ENCODE assay signal across 23 mouse cellular contexts in the genomic region with DNA sequence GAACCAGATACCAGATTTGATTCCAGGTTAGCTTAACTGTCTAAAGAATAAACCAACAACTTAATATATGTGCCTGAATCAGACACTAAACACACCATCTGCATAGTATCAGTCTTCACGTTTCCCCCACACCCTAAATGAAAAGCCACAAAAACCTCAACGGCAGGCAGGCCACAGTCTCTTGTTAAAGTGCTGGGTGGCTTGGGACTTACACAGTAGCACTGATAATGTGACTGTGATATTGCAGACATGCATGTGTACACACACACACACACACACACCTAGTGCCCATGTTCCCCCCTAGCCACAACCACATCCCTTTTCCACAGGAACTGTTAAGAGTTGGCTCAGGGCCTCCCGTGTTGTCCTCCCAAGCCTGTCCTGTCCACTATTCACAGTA. TPM values are rescaled to one million over a fixed set of nuclear protein-coding genes. Genes with fewer than 3 reads are reported as not detected.
DNase-seq lines count a peak whose midpoint lies in the region; ATAC-seq and TF ChIP-seq lines count a peak whose summit lies in the region.
"Had no signal": no experiment of that assay in that cellular context is flagged by ENCODE, and none has a peak within 500 bp of the region (broad histone marks: within the 10 kb centered on the region; RNA-seq: fewer than 3 reads in every experiment).

No protein-coding gene starts in this region.

- peaks cover 8% of the 10 kb centered on the region for H3K4me1 ChIP-seq in midbrain, embryonic 11.5 days (ENCODE audit: control insufficient read depth, insufficient read depth, low read length)
- H3K4me1 ChIP-seq in midbrain, embryonic 15.5 days, result peaks cover 22% of the 10 kb centered on the region
- H3K4me1 ChIP-seq in liver, embryonic 12.5 days, result peaks cover 41% of the 10 kb centered on the region
- peaks cover 8% of the 10 kb centered on the region for H3K4me1 ChIP-seq in hindbrain, embryonic 12.5 days
- H3K4me1 ChIP-seq in kidney, adult 2 months (ENCODE audit: control insufficient read depth, insufficient read depth, low read length), result peaks cover 15% of the 10 kb centered on the region

- no peaks in the 10 kb centered on the region for H3K27me3 ChIP-seq in midbrain, embryonic 11.5 days (ENCODE audit: control insufficient read depth, insufficient read depth, low read length)
- no peaks in the 10 kb centered on the region for H3K27me3 ChIP-seq in midbrain, embryonic 15.5 days (replicated peaks)
- H3K27me3 ChIP-seq in liver, embryonic 12.5 days (replicated peaks), result no peaks in the 10 kb centered on the region
- no peaks in the 10 kb centered on the region for H3K27me3 ChIP-seq in hindbrain, embryonic 12.5 days
- H3K27me3 ChIP-seq in kidney, adult 2 months (replicated peaks; ENCODE audit: control insufficient read depth, insufficient read depth, low read length), result no peaks in the 10 kb centered on the region
- H3K27me3 ChIP-seq: embryonic facial prominence, embryonic 12.5 days; forebrain, embryonic 13.5 days; midbrain, embryonic 12.5 days; neural tube, embryonic 13.5 days had no signal

- ATAC-seq in midbrain, embryonic 11.5 days (ENCODE audit: low FRiP score), result no peak
- ATAC-seq in midbrain, embryonic 15.5 days (replicated peaks), result no peak
- ATAC-seq in liver, embryonic 12.5 days, result no peak
- no peak for ATAC-seq in hindbrain, embryonic 12.5 days (ENCODE audit: low FRiP score)
- ATAC-seq: forebrain, embryonic 13.5 days; hindbrain, postnatal 0 days had no signal

- 77% methylated on average over 3 of the region's 3 CpGs for WGBS in midbrain, embryonic 11.5 days
- WGBS in midbrain, embryonic 15.5 days, result 87% methylated on average over 3 of the region's 3 CpGs
- WGBS in liver, embryonic 12.5 days (ENCODE audit: insufficient replicate concordance), result 10% methylated on average over 3 of the region's 3 CpGs
- WGBS in hindbrain, embryonic 12.5 days, result 80% methylated on average over 3 of the region's 3 CpGs
- 52% methylated on average over 3 of the region's 3 CpGs for WGBS in kidney, adult 2 months

- H3K9ac ChIP-seq in midbrain, embryonic 11.5 days (ENCODE audit: low read length), result no peak overlapping the region
- no peak overlapping the region for H3K9ac ChIP-seq in midbrain, embryonic 15.5 days
- H3K9ac ChIP-seq in liver, embryonic 12.5 days, result no peak overlapping the region
- H3K9ac ChIP-seq in hindbrain, embryonic 12.5 days, result no peak overlapping the region
- H3K9ac ChIP-seq: embryonic facial prominence, embryonic 12.5 days; forebrain, embryonic 13.5 days; midbrain, embryonic 12.5 days; neural tube, embryonic 13.5 days had no signal

- no peaks in the 10 kb centered on the region for H3K36me3 ChIP-seq in midbrain, embryonic 11.5 days (ENCODE audit: control insufficient read depth, insufficient read depth, low read length)
- no peaks in the 10 kb centered on the region for H3K36me3 ChIP-seq in midbrain, embryonic 15.5 days (replicated peaks)
- peaks cover 20% of the 10 kb centered on the region for H3K36me3 ChIP-seq in liver, embryonic 12.5 days
- H3K36me3 ChIP-seq in hindbrain, embryonic 12.5 days, result no peaks in the 10 kb centered on the region
- H3K36me3 ChIP-seq in kidney, adult 2 months (ENCODE audit: control insufficient read depth, insufficient read depth, low read length), result no peaks in the 10 kb centered on the region
- H3K36me3 ChIP-seq: embryonic facial prominence, embryonic 12.5 days; midbrain, embryonic 12.5 days; neural tube, embryonic 13.5 days had no signal

- DNase-seq in midbrain, embryonic 11.5 days (ENCODE audit: low spot score, missing footprints), result peak; percentile 73
- peak; percentile 11 for DNase-seq in T-cell, adult 2 months (ENCODE audit: low spot score)
- DNase-seq in kidney, postnatal 36 days, result no peak
- no peak for DNase-seq in kidney, adult 2 months
- DNase-seq: B cell, adult 2 months; cerebellum, adult 9-10 months; heart, adult 2 months; heart, postnatal 36 days; kidney, adult 8-10 months; kidney, postnatal 14 days; left cerebral cortex, postnatal 4 days; lung, postnatal 10 days; spleen, adult 18-20 months had no signal

- no peak for TF ChIP-seq CTCF in kidney, adult 2 months (conservative IDR thresholded peaks at IDR 0.05; ENCODE audit: insufficient read depth, insufficient read length, low read depth, low read length)

- no peaks in the 10 kb centered on the region for H3K9me3 ChIP-seq in midbrain, embryonic 11.5 days (ENCODE audit: control insufficient read depth, low read length)
- no peaks in the 10 kb centered on the region for H3K9me3 ChIP-seq in midbrain, embryonic 15.5 days
- no peaks in the 10 kb centered on the region for H3K9me3 ChIP-seq in liver, embryonic 12.5 days (replicated peaks)
- no peaks in the 10 kb centered on the region for H3K9me3 ChIP-seq in hindbrain, embryonic 12.5 days (replicated peaks)
- H3K9me3 ChIP-seq: embryonic facial prominence, embryonic 12.5 days; forebrain, embryonic 13.5 days; midbrain, embryonic 12.5 days; neural tube, embryonic 13.5 days had no signal

- no peak for TF ChIP-seq POLR2A in kidney, adult 2 months (IDR thresholded peaks at IDR 0.05; ENCODE audit: low read depth, low read length)

- no peak overlapping the region for H3K4me2 ChIP-seq in midbrain, embryonic 11.5 days
- H3K4me2 ChIP-seq in midbrain, embryonic 15.5 days, result no peak overlapping the region
- peak overlapping the region; percentile 80 for H3K4me2 ChIP-seq in liver, embryonic 12.5 days
- H3K4me2 ChIP-seq in hindbrain, embryonic 12.5 days (replicated peaks), result no peak overlapping the region
- H3K4me2 ChIP-seq: embryonic facial prominence, embryonic 12.5 days; forebrain, embryonic 13.5 days; midbrain, embryonic 12.5 days; neural tube, embryonic 13.5 days had no signal

- no peak overlapping the region for H3K4me3 ChIP-seq in midbrain, embryonic 11.5 days (ENCODE audit: low read depth, low read length)
- H3K4me3 ChIP-seq in midbrain, embryonic 15.5 days, result no peak overlapping the region
- H3K4me3 ChIP-seq in liver, embryonic 12.5 days, result no peak overlapping the region
- H3K4me3 ChIP-seq in hindbrain, embryonic 12.5 days, result no peak overlapping the region
- no peak overlapping the region for H3K4me3 ChIP-seq in kidney, adult 2 months (ENCODE audit: insufficient read depth, low read depth, low read length)
- H3K4me3 ChIP-seq: embryonic facial prominence, embryonic 12.5 days; erythroblast, embryonic 14.5 days; forebrain, embryonic 13.5 days; heart, adult 2 months; left cerebral cortex, adult 2 months; midbrain, embryonic 12.5 days; neural tube, embryonic 13.5 days had no signal

- no peak overlapping the region for H3K27ac ChIP-seq in midbrain, embryonic 11.5 days (ENCODE audit: low read depth, low read length)
- no peak overlapping the region for H3K27ac ChIP-seq in midbrain, embryonic 15.5 days
- H3K27ac ChIP-seq in liver, embryonic 12.5 days, result no peak overlapping the region
- no peak overlapping the region for H3K27ac ChIP-seq in hindbrain, embryonic 12.5 days
- H3K27ac ChIP-seq in kidney, adult 2 months (ENCODE audit: insufficient read depth, low read depth, low read length), result no peak overlapping the region
- H3K27ac ChIP-seq: embryonic facial prominence, embryonic 12.5 days; forebrain, embryonic 13.5 days; heart, adult 2 months; hindbrain, postnatal 0 days; left cerebral cortex, adult 2 months; midbrain, embryonic 12.5 days; neural tube, embryonic 13.5 days had no signal

RNA-seq across cellular contexts. Expression of a gene that starts 2.8 kb away (rescaled TPM):
- polyA plus RNA-seq in midbrain, embryonic 11.5 days (2014; fragmentation: Nextera tagmentation; extraction: Ambion mirVana), result 74.5 and 77.0 TPM in 2 replicates
- 49.1 and 54.3 TPM in 2 replicates for polyA plus RNA-seq in midbrain, embryonic 15.5 days (2015; fragmentation: Nextera tagmentation; extraction: Ambion mirVana)
- 99.4 and 104 TPM in 2 replicates for polyA plus RNA-seq in liver, embryonic 12.5 days (2016; fragmentation: Nextera tagmentation; extraction: Ambion mirVana)
- polyA plus RNA-seq in hindbrain, embryonic 12.5 days (2016; fragmentation: Nextera tagmentation; extraction: Ambion mirVana), result 60.6 and 61.3 TPM in 2 replicates
- 225 and 226 TPM in 2 replicates for polyA plus RNA-seq in kidney, adult 2 months (2012; rRNA removed)

RNA-seq across cellular contexts. Expression of a gene that starts 38.1 kb away (rescaled TPM):
- polyA plus RNA-seq in midbrain, embryonic 11.5 days (2014; fragmentation: Nextera tagmentation; extraction: Ambion mirVana), result 4.6 and 5.8 TPM in 2 replicates
- polyA plus RNA-seq in midbrain, embryonic 15.5 days (2015; fragmentation: Nextera tagmentation; extraction: Ambion mirVana), result 6.9 and 8.6 TPM in 2 replicates
- polyA plus RNA-seq in liver, embryonic 12.5 days (2016; fragmentation: Nextera tagmentation; extraction: Ambion mirVana), result 2.1 and 3.2 TPM in 2 replicates
- polyA plus RNA-seq in hindbrain, embryonic 12.5 days (2016; fragmentation: Nextera tagmentation; extraction: Ambion mirVana), result 6.3 and 7.8 TPM in 2 replicates
- polyA plus RNA-seq in kidney, adult 2 months (2012; rRNA removed), result 2,240 and 2,440 TPM in 2 replicates
- polyA plus RNA-seq: erythroblast, embryonic 14.5 days; heart, adult 2 months had no signal

Comparison
In these comparisons a context has a peak if more than half of its experiments do, and no peak if none do; other contexts are left out.
1. DNase-seq: peak in midbrain, embryonic 11.5 days (single experiment) and T-cell, adult 2 months (single experiment); none in kidney, postnatal 36 days (0 of 2) and kidney, adult 2 months (single experiment).
2. RNA of a gene that starts 38.1 kb away (polyA plus RNA-seq): 2,240 to 2,440 TPM in kidney, adult 2 months; 6.9 to 8.6 TPM in midbrain, embryonic 15.5 days, 6.3 to 7.8 TPM in hindbrain, embryonic 12.5 days, 4.6 to 5.8 TPM in midbrain, embryonic 11.5 days and 2.1 to 3.2 TPM in liver, embryonic 12.5 days; every median in the first group is over 100 times any median in the second.